Mouse (Mus musculus) natural killer cell, adult 2 months (primary cell): ENCODE measurements around the gene Xpnpep1.

Experiments used
- DNase-seq, 2 experiments: peaks; one replicate each; pipeline ENCODE4 v3.0.0; 2022; ENCODE audit warnings: low spot score in 2 of 2

The Xpnpep1 gene

DNA sequence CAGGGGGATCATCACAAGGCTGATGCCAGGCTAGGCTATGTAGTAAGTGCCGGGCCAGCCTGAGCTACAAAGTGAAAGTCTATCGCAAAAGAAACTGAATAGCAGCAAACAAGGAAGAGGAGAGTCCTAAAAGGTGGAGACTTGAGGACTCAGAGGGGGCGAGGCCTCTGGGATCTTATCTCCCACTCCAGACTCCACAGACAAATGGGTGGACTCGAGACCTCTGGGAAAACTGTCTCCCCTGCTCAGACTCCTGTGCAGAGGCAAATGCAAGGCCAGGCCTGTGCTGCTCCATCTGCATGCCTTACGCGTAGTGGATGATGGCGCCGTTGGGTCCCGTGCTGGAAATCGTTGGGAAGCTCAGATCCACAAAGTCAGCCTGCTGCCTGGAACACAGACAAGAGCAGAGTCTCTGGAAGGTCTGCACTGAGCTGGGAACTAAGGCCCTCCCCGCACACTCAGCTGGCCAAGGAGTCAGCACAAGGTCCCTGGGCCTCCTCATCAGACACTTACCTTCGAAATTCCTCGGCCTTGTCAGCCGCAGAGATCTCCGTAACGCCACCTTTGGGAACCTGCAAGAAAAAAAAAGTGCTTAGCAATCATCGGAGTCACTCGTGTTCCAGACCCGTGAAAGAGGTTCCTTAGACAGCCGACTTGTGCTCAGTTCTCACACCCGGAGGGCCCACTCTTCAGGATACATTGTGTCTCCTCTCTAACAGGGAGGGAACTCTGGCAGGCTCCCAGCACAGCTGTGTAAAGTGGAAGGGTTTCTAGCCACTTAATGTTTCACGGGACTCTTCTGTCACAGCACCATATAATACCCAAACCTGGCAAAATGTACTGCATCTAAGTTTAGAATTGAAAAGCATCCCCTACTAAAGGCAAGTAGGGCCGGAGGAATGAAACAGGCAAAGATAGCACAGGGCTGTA is 37.6 kb downstream of the Xpnpep1 start:
- DNase-seq: no peak

- no peak for DNase-seq
These were observed 47.1 kb downstream of the Xpnpep1 start for GRCm38 (mm10) chr19:52992880-52993440.

- no peak for DNase-seq
These were observed 48.1 kb downstream of the Xpnpep1 start for GRCm38 (mm10) chr19:52991924-52992323.

DNA sequence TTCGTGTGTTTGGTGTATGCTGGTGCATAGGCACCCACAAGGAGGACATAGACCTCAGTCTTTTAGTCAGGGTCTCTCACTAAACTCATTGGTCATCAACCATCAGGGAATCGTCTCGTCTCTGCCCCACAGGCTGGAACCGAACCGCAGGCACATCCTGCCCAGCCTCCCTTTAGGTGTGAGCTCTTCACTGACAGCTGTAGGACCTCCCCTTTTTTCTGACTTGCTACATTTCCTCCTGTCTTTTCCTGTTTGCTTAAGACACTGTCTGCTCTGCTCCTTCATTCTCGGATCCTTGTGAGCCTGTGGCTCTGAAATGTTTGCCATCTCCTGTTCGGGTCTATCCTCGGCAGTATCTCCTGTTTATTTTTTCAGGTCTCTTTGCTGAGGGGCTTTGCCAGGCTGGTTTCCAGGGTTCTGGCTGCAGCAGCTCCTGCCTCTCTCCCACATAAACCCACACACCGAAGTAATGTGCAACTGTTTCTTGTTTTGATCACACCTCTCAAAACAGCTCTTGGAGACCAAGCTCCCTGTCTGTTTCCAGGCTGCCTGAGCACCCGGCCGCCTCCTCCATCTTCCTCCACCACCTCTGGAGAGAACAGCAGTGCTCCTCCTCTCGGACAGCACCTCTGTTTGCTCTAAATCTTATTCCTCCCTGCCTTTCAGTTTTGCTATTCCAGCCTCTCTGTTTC is 60.8 kb downstream of the Xpnpep1 start:
- DNase-seq: no peak

DNA sequence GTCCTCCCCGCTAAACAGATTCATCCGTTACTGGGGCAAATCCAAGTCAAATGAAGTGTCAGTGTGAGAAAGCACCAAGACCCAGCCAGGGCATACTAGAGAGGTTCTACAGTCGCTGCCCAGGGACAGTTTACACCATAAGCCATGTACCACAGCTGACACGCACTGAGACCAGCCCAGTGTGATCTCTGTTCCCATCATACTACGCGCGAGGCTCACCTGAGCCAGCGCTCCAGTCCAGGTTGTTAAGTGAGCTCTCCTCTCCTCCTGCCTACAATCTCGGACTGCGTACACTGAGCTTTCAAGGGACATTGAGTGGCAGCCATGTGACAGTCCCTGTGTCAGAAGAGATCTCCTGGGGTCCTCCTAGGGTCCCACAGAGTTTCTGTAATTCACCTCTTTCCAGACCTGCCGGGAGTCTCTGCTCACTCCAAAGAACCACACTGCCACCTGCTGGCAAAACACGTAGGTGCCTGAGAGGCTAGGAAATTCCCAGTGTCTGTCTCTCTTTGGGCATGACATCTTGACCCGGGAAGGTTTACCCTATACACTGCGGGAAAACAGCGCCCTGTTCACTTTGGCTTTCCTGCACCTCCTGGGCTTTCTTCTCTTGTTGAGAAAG is 64.3 kb downstream of the Xpnpep1 start:
- DNase-seq: peak in 1 of 2 experiments; percentile 13

DNA sequence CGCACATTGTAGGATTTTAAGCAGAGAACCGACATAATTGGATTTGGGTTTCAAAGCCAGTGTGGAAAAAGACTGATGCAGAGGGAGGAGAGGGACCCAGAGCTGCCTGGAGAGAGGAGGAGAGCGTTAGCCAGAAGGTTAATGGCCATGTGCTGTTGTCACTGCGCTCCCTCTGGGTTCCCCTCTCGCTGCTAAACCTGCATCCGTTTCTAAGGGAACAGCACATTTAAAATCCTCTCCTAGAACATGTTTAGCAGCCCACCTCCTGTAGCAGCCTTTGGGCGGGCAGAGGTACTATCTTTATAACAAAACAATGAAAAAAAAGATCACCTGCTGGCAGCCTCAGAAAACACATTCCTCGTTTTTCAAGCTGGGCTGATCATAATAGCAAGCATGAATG is 73.7 kb downstream of the Xpnpep1 start:
- no peak for DNase-seq

DNA sequence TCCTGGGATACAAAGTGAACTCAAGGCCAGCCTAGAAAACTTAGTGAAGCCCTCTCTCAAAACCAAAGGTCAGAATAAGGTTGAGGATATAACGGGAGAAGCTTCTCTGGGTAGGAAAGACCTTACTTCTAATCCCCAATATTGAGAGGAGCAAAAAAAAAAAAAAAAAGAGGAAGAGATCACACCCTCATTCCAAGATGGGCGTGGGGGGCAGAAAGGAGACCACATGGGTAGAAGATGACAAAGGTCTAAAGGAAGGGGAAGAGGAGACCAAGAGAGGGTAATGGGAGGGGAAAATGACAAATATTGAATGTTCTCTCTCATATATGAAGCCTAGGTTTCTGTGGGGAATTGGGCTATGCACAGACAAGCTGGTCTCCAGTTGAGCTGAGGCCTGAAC is 77.3 kb downstream of the Xpnpep1 start:
- DNase-seq: no peak

GRCm38 (mm10) chr19:52922678-52923495 is 117.1 kb downstream of the Xpnpep1 start:
- no peak for DNase-seq

DNA sequence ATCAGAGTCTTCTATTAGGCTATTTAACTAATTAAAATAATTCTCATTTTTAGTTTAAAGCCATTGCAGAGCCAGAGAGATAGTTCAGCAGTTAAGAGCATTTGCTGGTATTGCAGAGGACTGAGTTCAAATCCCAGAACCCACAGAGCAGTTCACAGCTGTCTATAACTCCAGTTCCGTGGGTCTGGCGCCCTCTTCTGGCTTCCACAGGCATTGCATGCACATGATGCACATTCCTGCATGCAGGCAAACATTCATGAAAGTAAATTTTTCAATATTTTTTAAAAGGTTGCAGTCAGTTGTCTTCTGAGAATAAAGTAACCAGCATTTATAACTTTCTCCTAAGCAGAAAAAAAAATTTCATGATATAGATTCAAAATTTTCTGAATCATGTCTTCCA is 135.8 kb downstream of the Xpnpep1 start:
- DNase-seq: no peak

DNA sequence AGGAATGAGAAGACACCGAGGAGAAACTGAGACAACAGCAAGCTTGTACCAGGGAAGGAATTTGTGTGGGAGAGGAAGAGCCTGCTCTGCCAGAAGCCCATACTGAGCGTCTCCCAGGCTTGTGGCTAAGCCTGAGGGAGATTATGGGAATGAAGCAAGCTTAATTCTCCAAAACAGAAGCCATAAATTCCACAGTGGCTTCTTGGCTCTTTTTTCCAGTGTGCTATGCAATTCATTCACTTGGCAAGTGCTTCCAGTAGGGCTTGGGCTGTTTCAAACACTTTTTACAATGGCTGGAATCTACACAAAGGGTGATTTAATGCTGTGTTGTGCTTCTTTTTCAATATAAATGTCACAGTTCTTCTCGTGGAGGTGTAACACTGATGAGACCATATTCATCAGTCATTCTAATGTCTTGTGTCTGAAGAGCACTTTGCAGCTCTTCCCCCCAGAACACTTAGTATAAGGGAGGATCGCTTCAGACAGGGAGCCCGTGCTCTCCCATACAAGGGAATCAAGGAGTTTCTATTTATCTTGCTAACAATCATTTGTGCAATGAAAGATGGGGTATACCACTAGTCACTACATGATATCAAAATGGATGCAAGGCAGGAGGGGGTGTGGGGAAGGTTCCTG is 148.1 kb downstream of the Xpnpep1 start:
- no peak for DNase-seq
